Mouse (Mus musculus) cerebellum, adult 18-20 months (tissue): ENCODE results near the gene Klk12.

Experiments
- DNase-seq, 2 experiments: peaks; one replicate each; pipeline ENCODE4 v3.0.0; 2021

Klk12 gene

GRCm38 (mm10) chr7:43768597-43768996 is at the start of gene Klk12:
Gene Klk12, plus strand, starts transcription at chr7:43768897.
- no peak for DNase-seq

- no peak for DNase-seq
Measured at GRCm38 (mm10) chr7:43747788-43748187, 20.9 kb upstream of the Klk12 start.

- no peak for DNase-seq
Measured at GRCm38 (mm10) chr7:43752806-43753205, 15.9 kb upstream of the Klk12 start.

DNA sequence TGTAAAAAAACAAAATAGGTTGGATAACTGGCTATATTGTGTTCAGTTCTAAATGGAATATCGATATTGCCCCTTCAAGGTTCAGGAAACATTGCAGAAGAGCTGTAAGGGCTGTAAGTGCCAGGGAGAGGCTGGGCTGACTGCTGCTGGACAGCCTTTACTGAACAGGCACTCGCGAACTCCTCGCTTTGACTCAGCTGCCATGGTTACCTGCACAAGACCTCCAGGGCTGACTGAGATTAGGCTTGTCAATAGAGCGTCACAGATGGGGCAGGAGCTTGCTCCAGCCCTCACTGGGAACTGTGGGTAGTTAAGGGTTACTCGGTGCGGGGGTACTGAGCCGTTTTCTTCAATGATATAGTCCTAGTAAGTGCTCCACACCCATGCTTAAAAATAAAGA is 2.2 kb upstream of the Klk12 start:
- no peak for DNase-seq

DNA sequence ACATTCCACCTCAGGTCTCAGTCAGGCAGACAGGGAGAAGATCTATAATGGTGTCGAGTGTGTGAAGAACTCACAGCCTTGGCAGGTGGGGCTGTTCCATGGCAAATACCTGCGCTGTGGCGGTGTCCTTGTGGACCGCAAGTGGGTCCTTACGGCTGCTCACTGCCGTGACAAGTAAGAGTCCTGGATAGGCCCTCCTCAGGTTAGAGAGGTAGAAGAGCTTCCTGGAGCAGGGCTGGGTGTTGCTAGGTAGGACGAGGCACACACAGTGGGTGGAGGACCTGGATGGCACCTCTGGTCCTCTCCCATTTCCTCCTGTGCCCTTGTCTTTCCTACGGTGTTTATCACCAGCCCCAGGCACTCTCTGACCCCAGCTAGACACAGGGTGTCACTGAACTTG is 939 bp downstream of the Klk12 start:
- DNase-seq: no peak

GRCm38 (mm10) chr7:43770701-43771100 is 2.0 kb downstream of the Klk12 start:
- DNase-seq: no peak

- DNase-seq: no peak
Measured at GRCm38 (mm10) chr7:43771916-43772315, 3.2 kb downstream of the Klk12 start.

DNA sequence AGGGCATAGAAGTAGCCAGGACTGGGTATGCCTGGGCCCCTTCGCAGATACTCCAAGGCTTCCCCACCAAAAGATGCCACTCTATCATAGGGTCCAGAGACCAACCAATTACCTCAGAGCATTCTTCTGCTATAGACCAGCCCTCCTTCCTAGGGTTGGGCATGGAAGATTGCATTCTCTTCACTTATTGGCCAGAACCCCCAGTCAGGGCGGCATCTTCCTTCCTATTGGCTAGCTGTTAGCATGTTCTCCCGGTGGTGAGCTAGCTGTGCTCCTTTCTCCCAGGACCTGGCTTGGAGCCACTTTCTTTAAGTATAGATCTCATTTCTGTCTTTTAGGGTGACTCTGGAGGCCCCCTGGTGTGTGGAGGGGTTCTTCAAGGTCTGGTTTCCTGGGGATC is 4.2 kb downstream of the Klk12 start:
- DNase-seq: no peak

DNA sequence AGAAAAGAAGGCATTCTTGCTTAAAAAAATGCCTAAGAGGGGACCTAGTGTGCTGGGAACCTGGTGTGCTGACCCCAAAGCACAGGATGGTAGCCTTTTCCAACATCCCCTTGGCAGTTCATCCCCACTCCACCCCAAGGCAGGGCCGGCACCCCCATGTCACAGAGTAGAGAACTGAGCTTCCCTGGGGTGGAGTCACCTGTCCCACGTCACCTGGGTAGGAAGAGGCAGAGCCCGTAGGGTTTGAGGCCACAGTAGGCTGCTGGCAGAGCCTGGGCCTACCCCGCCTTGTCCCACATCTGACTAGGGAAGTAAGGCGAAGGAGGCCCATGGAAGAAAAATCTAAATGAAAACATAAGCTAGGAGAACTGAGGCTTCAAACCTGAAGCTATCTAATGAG is 5.7 kb downstream of the Klk12 start, which contains the start of gene Klk11:
TSS of gene Klk11 (plus strand) at position 241 of the 400 bp plus-strand sequence.
- no peak for DNase-seq

GRCm38 (mm10) chr7:43774802-43775201 is 6.1 kb downstream of the Klk12 start:
- no peak for DNase-seq

DNA sequence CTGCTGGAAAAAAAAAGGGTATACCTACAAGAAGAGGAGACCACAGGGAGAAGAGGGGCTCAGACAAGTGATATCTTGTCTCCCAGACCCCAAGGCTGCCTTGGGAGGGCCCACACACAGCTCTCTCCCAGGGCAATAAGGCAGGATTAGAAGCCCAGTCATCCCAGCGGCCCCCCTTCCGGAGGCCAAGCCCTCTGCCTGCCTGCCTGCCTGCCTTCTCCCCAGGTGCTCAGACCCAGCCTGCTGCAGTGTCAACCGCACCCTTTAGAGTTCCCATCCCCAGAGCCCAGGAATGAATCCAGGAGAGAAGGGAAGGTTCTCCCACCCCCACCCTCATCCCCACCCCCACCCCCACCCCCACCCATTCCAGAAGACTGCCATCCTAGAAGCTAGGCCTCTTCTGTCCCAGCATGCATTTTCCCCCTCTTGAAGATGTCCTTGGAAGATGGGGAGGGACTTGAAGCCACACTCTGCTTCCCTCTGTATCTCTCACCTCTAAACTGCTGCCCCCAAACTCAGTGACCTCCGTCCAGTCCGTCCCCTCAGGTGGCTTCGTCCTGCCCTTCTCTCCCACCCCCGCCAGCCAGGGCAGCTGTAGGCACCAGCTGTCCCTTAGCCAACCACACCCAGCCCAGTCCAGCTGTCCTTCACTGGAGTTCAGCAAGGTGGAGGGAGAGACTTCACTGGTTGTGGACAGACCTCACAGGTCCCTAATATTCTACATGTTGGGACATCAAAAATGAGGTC is 6.8 kb downstream of the Klk12 start:
- no peak for DNase-seq

- no peak for DNase-seq
Measured at GRCm38 (mm10) chr7:43776506-43776905, 7.8 kb downstream of the Klk12 start.

DNA sequence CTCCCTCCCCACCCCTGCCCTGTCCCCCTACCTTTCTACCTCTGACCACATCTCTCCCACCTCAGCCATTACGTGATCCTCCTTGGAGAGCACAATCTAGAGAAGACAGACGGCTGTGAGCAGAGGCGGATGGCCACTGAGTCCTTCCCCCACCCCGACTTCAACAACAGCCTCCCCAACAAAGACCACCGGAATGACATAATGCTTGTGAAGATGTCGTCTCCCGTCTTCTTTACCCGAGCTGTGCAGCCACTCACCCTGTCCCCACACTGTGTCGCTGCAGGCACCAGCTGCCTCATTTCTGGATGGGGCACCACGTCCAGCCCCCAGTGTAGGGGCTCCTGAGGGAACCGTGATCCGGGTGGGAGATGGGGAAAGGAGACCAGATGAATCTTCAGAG is 8.7 kb downstream of the Klk12 start:
- no peak for DNase-seq

- no peak for DNase-seq
Measured at GRCm38 (mm10) chr7:43778176-43778970, 9.7 kb downstream of the Klk12 start.

DNA sequence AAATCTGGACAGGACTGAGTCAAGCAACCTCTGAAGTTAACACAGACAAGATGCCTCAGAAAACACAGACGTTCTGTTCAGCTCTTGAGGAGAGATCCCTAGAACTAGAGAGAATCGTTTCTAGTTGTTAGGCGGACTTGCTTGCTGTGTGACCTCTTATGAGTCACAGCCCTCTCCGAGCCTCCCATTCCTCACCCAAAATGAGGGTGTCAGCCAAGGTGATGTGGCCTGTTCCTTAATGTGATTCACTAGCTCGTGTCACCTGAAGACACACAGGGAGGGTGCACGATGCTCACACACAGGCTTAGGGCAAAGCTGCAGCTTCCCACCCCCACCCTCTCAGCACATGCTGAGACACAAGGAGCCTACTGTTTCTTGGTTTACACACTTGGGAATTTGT is 11.5 kb downstream of the Klk12 start:
- DNase-seq: no peak

DNA sequence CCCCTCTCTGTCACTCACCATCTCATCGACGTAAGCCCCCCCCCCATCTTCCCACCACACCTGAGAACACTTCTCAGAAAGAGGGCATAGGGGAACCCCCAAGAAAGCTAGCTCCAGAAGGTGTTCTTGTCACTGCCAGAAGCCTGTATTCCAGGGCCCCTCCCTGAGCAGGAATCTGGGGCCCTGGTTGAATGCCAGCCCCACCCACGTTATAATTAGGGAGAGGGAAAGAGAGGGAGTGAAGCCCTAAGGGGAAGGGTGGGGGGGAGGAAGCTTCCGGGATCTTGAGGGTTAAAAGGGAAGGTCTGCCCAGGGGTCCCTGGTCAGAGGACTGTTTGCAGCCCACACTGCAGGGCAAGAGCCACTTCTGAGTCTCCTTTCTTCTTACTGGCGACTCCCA is 12.0 kb downstream of the Klk12 start, which contains the start of gene Klk10:
TSS of gene Klk10 (plus strand) at position 290 of the 400 bp plus-strand sequence.
- no peak for DNase-seq

- DNase-seq: no peak
Measured at GRCm38 (mm10) chr7:43781541-43781940, 12.8 kb downstream of the Klk12 start.

DNA sequence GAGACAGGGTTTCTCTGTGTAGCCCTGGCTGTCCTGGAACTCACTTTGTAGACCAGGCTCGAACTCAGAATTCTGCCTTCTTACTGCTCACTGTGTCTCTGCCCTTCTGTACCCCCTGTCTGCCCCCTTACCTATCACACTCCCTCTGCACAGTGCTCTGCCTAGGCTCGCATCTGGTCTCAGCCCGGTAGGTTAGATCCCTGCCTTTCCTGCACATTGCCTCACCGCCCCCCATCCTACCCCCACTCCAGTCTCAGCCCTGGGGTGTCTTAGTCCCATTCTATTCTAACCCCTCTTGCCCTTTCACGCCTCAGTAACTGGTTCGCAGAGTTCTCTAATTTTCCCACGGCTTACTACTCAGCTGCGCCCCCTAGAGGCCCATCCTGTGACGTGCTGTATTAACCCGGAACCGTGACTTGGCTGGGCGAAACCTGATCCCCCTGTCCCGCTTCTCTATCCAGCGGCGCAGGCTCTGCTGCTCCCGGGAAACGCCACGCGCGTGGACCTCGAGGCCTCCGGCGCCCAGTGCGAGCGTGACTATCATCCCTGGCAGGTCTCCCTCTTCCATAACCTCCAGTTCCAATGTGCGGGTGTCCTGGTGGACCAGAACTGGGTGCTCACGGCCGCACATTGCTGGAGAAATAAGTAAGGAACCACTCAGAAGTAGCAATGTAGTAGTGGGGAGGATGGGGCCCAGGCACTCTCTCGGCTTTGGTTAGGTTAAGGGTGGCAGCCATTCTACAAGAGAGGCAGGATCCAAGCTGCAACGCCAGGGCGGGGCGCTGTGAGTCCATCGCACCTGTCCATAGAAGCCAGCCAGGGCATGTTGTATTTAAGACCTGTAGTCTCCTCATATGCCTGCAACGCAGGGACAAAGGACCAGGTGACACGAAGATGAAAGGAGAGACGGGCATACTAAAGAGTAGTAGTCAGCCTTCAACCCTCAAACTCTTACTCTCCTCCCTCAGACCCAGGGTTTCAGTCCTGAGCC is 13.9 kb downstream of the Klk12 start:
- peak; percentile 15 to 40 for DNase-seq

- no peak for DNase-seq
Measured at GRCm38 (mm10) chr7:43785286-43785685, 16.6 kb downstream of the Klk12 start.

- DNase-seq: no peak
Measured at GRCm38 (mm10) chr7:43788096-43788495, 19.4 kb downstream of the Klk12 start.

GRCm38 (mm10) chr7:43789295-43789694 is 20.6 kb downstream of the Klk12 start:
- DNase-seq: no peak

DNA sequence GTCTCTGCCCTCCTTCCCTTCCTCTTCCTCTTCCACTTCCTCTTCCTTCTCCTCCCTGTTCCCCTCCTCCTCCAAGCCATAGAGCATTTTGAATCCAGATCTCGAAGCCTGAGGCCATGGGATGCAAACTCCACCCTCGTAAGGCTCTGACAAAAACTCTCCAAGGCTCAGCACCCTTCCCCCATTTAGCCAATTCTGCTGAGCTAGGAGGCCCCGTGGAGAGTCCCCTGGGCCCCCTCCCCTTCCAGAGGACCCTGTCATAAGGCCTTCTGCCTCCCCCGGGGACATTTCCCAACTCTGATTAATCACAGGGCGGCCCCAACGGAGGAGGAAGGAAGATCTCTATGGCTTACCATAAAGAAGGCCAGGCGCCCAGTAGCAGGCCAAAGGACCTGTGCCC is 22.9 kb downstream of the Klk12 start, which contains the start of gene Klk9:
TSS of gene Klk9 (plus strand) at position 301 of the 400 bp plus-strand sequence.
- DNase-seq: no peak

GRCm38 (mm10) chr7:43796355-43796754 is 27.7 kb downstream of the Klk12 start:
- DNase-seq: no peak
